Comparison of ENCODE assay signal across 16 mouse cellular contexts in genomic region chr11:98540319-98540718, GRCm38 (mm10). TPM values are rescaled to one million over a fixed set of nuclear protein-coding genes. Genes with fewer than 3 reads are reported as not detected.
DNase-seq lines count a peak whose midpoint lies in the region; ATAC-seq and TF ChIP-seq lines count a peak whose summit lies in the region.
"Had no signal": no experiment of that assay in that cellular context is flagged by ENCODE, and none has a peak within 500 bp of the region (broad histone marks: within the 10 kb centered on the region; RNA-seq: fewer than 3 reads in every experiment).

No protein-coding gene starts in this region.

- H3K4me2 ChIP-seq in hindbrain, postnatal 0 days (ENCODE audit: low read depth, low read length): no peak overlapping the region
- H3K4me2 ChIP-seq: heart, embryonic 13.5 days; hindbrain, embryonic 13.5 days; kidney, embryonic 15.5 days had no signal

- no peak overlapping the region for H3K4me3 ChIP-seq in hindbrain, postnatal 0 days (ENCODE audit: low read length)
- H3K4me3 ChIP-seq in hindbrain, embryonic 10.5 days: no peak overlapping the region
- H3K4me3 ChIP-seq in spleen, adult 2 months (ENCODE audit: extremely low read depth, insufficient read depth, insufficient read length): no peak overlapping the region
- H3K4me3 ChIP-seq: heart, embryonic 13.5 days; hindbrain, embryonic 13.5 days; kidney, embryonic 15.5 days had no signal

- no peak for ATAC-seq in hindbrain, postnatal 0 days

- peak; percentile 36 for TF ChIP-seq CTCF in hindbrain, postnatal 0 days (IDR thresholded peaks at IDR 0.05; ENCODE audit: low read depth)
- TF ChIP-seq CTCF in spleen, adult 2 months (IDR thresholded peaks at IDR 0.05; ENCODE audit: extremely low read depth, insufficient read depth, insufficient read length, insufficient replicate concordance): peak; percentile 10; the same call in 1 of the 2 replicates

- H3K9ac ChIP-seq in hindbrain, postnatal 0 days (replicated peaks; ENCODE audit: low read length): no peak overlapping the region
- H3K9ac ChIP-seq: heart, embryonic 13.5 days; hindbrain, embryonic 13.5 days; kidney, embryonic 15.5 days had no signal

- DNase-seq in hindbrain, postnatal 0 days (ENCODE audit: low spot score): no peak
- no peak for DNase-seq in hindbrain, embryonic 10.5 days (ENCODE audit: low spot score)
- DNase-seq in spleen, adult 2 months (ENCODE audit: low read depth in 1 of 2, low spot score in 2 of 2): peak in 1 of 2 experiments; percentile 32
- DNase-seq in spleen, postnatal 14 days (ENCODE audit: low spot score in 2 of 2): no peak
- DNase-seq in R1 (ENCODE audit: low read depth, low spot score): peak; percentile 51
- peak; percentile 60 for DNase-seq in splenic B cell, adult 2 months (ENCODE audit: low read depth, low spot score)
- DNase-seq in cerebellum, postnatal 25 days: no peak
- DNase-seq in kidney, postnatal 10 days: no peak
- DNase-seq: layer of hippocampus, postnatal 36 days had no signal

- H3K27me3 ChIP-seq in hindbrain, postnatal 0 days (ENCODE audit: insufficient read depth, low read length): peaks cover 15% of the 10 kb centered on the region
- H3K27me3 ChIP-seq in hindbrain, embryonic 10.5 days (ENCODE audit: insufficient read depth, poor library complexity, severe bottlenecking): peaks cover 44% of the 10 kb centered on the region
- no peaks in the 10 kb centered on the region for H3K27me3 ChIP-seq in spleen, adult 2 months (ENCODE audit: control insufficient read depth, insufficient read depth, low read length)
- H3K27me3 ChIP-seq in splenic B cell, adult 2 months (ENCODE audit: control insufficient read depth, insufficient read depth, low read length, poor library complexity, severe bottlenecking): no peaks in the 10 kb centered on the region; the same call in 1 of the 2 replicates

- H3K36me3 ChIP-seq in hindbrain, postnatal 0 days (ENCODE audit: insufficient read depth, low read length): no peaks in the 10 kb centered on the region
- H3K36me3 ChIP-seq in hindbrain, embryonic 10.5 days: no peaks in the 10 kb centered on the region
- peaks cover 1% of the 10 kb centered on the region; the same call in 1 of the 2 replicates for H3K36me3 ChIP-seq in spleen, adult 2 months (ENCODE audit: control insufficient read depth, insufficient read depth, low read length)
- H3K36me3 ChIP-seq in splenic B cell, adult 2 months (ENCODE audit: control insufficient read depth, insufficient read depth, low read length, poor library complexity, severe bottlenecking): peaks cover 9% of the 10 kb centered on the region; the same call in 1 of the 2 replicates
- H3K36me3 ChIP-seq: G1E; heart, embryonic 13.5 days; hindbrain, embryonic 13.5 days; kidney, embryonic 15.5 days had no signal

- no peaks in the 10 kb centered on the region; the same call in 1 of the 2 replicates for H3K9me3 ChIP-seq in hindbrain, postnatal 0 days (ENCODE audit: low read length)
- H3K9me3 ChIP-seq in hindbrain, embryonic 10.5 days: peaks cover 6% of the 10 kb centered on the region; the same call in 1 of the 2 replicates
- H3K9me3 ChIP-seq: hindbrain, embryonic 13.5 days; kidney, embryonic 15.5 days had no signal

- H3K4me1 ChIP-seq in hindbrain, postnatal 0 days (ENCODE audit: insufficient read depth, low read length): no peaks in the 10 kb centered on the region
- peaks cover 2% of the 10 kb centered on the region for H3K4me1 ChIP-seq in hindbrain, embryonic 10.5 days (replicated peaks)
- peaks cover 3% of the 10 kb centered on the region; the same call in 1 of the 2 replicates for H3K4me1 ChIP-seq in spleen, adult 2 months (ENCODE audit: control insufficient read depth, insufficient read depth, insufficient read length)

- no peak overlapping the region for H3K27ac ChIP-seq in hindbrain, postnatal 0 days
- H3K27ac ChIP-seq in hindbrain, embryonic 10.5 days: no peak overlapping the region
- H3K27ac ChIP-seq in spleen, adult 2 months (ENCODE audit: insufficient read depth, low read length): no peak overlapping the region
- H3K27ac ChIP-seq: heart, embryonic 13.5 days; hindbrain, embryonic 13.5 days; kidney, embryonic 15.5 days had no signal

- 86% methylated on average over 5 of the region's 5 CpGs for WGBS in hindbrain, postnatal 0 days
- WGBS in hindbrain, embryonic 10.5 days: 82% methylated on average over 5 of the region's 5 CpGs
- 82% methylated on average over 5 of the region's 5 CpGs for WGBS in spleen, adult 2 months

- no peak for TF ChIP-seq POLR2A in spleen, adult 2 months (IDR thresholded peaks at IDR 0.05; ENCODE audit: low read depth, low read length)

RNA-seq across cellular contexts. Expression of gene Ikzf3, which starts 5.5 kb away (rescaled TPM):
- not detected in 2 replicates for total RNA-seq in hindbrain, postnatal 0 days (2014; rRNA removed)
- polyA plus RNA-seq in hindbrain, postnatal 0 days (2015; fragmentation: Nextera tagmentation; extraction: Ambion mirVana): 0.18 and 0.20 TPM in 2 replicates
- polyA plus RNA-seq in hindbrain, embryonic 10.5 days (2016; fragmentation: Nextera tagmentation; extraction: Ambion mirVana): 0.07 and 0.11 TPM in 2 replicates
- 104 and 113 TPM in 2 replicates for polyA plus RNA-seq in spleen, adult 2 months (2012; rRNA removed)
- total RNA-seq: layer of hippocampus, postnatal 36 days had no signal

RNA-seq across cellular contexts. Expression of gene Zpbp2, which starts 10.6 kb away (rescaled TPM):
- not detected in 2 replicates for total RNA-seq in hindbrain, postnatal 0 days (2014; rRNA removed)
- polyA plus RNA-seq in hindbrain, postnatal 0 days (2015; fragmentation: Nextera tagmentation; extraction: Ambion mirVana): 0.42 and 0.45 TPM in 2 replicates
- polyA plus RNA-seq in hindbrain, embryonic 10.5 days (2016; fragmentation: Nextera tagmentation; extraction: Ambion mirVana): 0.14 and 0.37 TPM in 2 replicates
- polyA plus RNA-seq in spleen, adult 2 months (2012; rRNA removed): 1.2 TPM in 2 replicates
- total RNA-seq: layer of hippocampus, postnatal 36 days had no signal
- polyA plus RNA-seq: hindbrain, embryonic 13.5 days had no signal

RNA-seq across cellular contexts. Expression of gene Ormdl3, which starts 46.8 kb away (rescaled TPM):
- total RNA-seq in hindbrain, postnatal 0 days (2014; rRNA removed): 103 and 112 TPM in 2 replicates
- 98.8 and 100 TPM in 2 replicates for polyA plus RNA-seq in hindbrain, postnatal 0 days (2015; fragmentation: Nextera tagmentation; extraction: Ambion mirVana)
- 59.4 and 66.2 TPM in 2 replicates for polyA plus RNA-seq in hindbrain, embryonic 10.5 days (2016; fragmentation: Nextera tagmentation; extraction: Ambion mirVana)
- polyA plus RNA-seq in spleen, adult 2 months (2012; rRNA removed): 37.4 and 42.9 TPM in 2 replicates

RNA-seq across cellular contexts. Expression of gene Lrrc3c, which starts 57.8 kb away (rescaled TPM):
- not detected in 2 replicates for total RNA-seq in hindbrain, postnatal 0 days (2014; rRNA removed)
- not detected in 2 replicates for polyA plus RNA-seq in hindbrain, postnatal 0 days (2015; fragmentation: Nextera tagmentation; extraction: Ambion mirVana)
- polyA plus RNA-seq in hindbrain, embryonic 10.5 days (2016; fragmentation: Nextera tagmentation; extraction: Ambion mirVana): not detected in 2 replicates
- polyA plus RNA-seq in spleen, adult 2 months (2012; rRNA removed): not detected in 2 replicates
- total RNA-seq: adrenal gland, adult 18-20 months; G1E; layer of hippocampus, postnatal 36 days; megakaryocyte progenitor cell, adult 5-6 weeks had no signal
- polyA plus RNA-seq: G1E; heart, embryonic 13.5 days; hindbrain, embryonic 13.5 days; kidney, embryonic 15.5 days; limb, embryonic 14.5 days had no signal

Comparison
In these comparisons a context has a peak if more than half of its experiments do, and no peak if none do; other contexts are left out.
1. DNase-seq: peak in R1 (single experiment) and splenic B cell, adult 2 months (single experiment); none in hindbrain, postnatal 0 days (single experiment), hindbrain, embryonic 10.5 days (single experiment), spleen, postnatal 14 days (0 of 2), cerebellum, postnatal 25 days (0 of 2) and kidney, postnatal 10 days (single experiment).
2. RNA of gene Ikzf3, which starts 5.5 kb away (polyA plus RNA-seq): 104 to 113 TPM in spleen, adult 2 months; 0.18 to 0.20 TPM in hindbrain, postnatal 0 days and 0.07 to 0.11 TPM in hindbrain, embryonic 10.5 days; every median in the first group is over 10 times any median in the second.